ENCODE assay signal across 8 mouse cellular contexts in the genomic region with DNA sequence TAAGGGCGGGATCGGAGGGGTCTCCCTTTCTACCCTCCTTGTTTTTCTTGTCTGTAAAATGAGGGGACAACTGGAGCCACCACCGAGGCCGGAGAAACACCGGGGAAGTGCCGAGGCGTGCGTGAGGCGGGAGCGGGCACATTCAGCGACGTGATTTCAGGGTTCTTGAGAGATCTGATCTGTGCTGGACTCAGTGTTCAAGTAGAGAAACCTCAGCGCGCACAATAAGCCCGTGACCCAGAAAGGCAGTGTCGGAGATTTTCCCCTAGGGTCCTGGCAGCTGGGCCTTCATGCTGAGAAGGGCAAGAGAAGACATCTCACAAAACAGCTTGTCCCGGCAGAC. TPM values are rescaled to one million over a fixed set of nuclear protein-coding genes. Genes with fewer than 3 reads are reported as not detected.
A peak's percentile ranks its signal among the peaks of the same experiment; 100 is the strongest.
DNase-seq lines count a peak whose midpoint lies in the region; ATAC-seq and TF ChIP-seq lines count a peak whose summit lies in the region.

No protein-coding gene starts in this region.

- no peak for ATAC-seq in heart, embryonic 11.5 days (replicated peaks; ENCODE audit: insufficient number of reproducible peaks, low FRiP score, low TSS enrichment)
- peak; percentile 15; the same call in 1 of the 2 replicates for ATAC-seq in granulocyte monocyte progenitor cell, adult 5-6 weeks (replicated peaks; ENCODE audit: poor library complexity, severe bottlenecking)
- ATAC-seq in liver, embryonic 13.5 days (ENCODE audit: low read depth), result peak; percentile 54
- peak; percentile 22; the same call in 1 of the 2 replicates for ATAC-seq in stomach, postnatal 0 days (ENCODE audit: low FRiP score, low TSS enrichment)

- TF ChIP-seq RAD21 in MEL (IDR thresholded peaks at IDR 0.05; ENCODE audit: low read depth, low read length), result no peak

- DNase-seq in heart, adult 9 months (ENCODE audit: low spot score in 2 of 2), result no peak
- DNase-seq in MEL (ENCODE audit: low read depth, low spot score), result no peak
- DNase-seq in liver, embryonic 13.5 days, result no peak
- DNase-seq in stomach, postnatal 0 days (ENCODE audit: low spot score), result no peak
- DNase-seq in left cerebral cortex, postnatal 4 days, result no peak
- no peak for DNase-seq in cerebellum, postnatal 36 days

- WGBS in heart, embryonic 11.5 days (ENCODE audit: insufficient replicate concordance), result under 1% methylated on average over 17 of the region's 17 CpGs
- under 1% methylated on average over 17 of the region's 17 CpGs for WGBS in liver, embryonic 13.5 days (ENCODE audit: insufficient replicate concordance)
- 0% methylated on average over 17 of the region's 17 CpGs for WGBS in stomach, postnatal 0 days

- peaks cover 16% of the 10 kb centered on the region for H3K79me2 ChIP-seq in MEL (ENCODE audit: control insufficient read depth, insufficient read depth, low read length, poor library complexity)

- H3K4me2 ChIP-seq in heart, embryonic 11.5 days, result peak overlapping the region; percentile 96
- H3K4me2 ChIP-seq in liver, embryonic 13.5 days, result peak overlapping the region; percentile 88
- peak overlapping the region; percentile 81 for H3K4me2 ChIP-seq in stomach, postnatal 0 days (replicated peaks; ENCODE audit: low read depth)

- H3K9ac ChIP-seq in heart, embryonic 11.5 days (ENCODE audit: low read depth, low read length), result peak overlapping the region; percentile 86
- peak overlapping the region; percentile 87 for H3K9ac ChIP-seq in MEL (ENCODE audit: control insufficient read depth, low read depth, low read length, poor library complexity, severe bottlenecking)
- H3K9ac ChIP-seq in liver, embryonic 13.5 days, result peak overlapping the region; percentile 85
- H3K9ac ChIP-seq in stomach, postnatal 0 days (ENCODE audit: low read length), result peak overlapping the region; percentile 85

- peak overlapping the region; percentile 86 for H3K4me3 ChIP-seq in heart, embryonic 11.5 days (ENCODE audit: low read depth, low read length)
- H3K4me3 ChIP-seq in MEL (ENCODE audit: control insufficient read depth in 1 of 2, insufficient read depth in 1 of 2, low read depth in 2 of 2, low read length in 2 of 2), result peak overlapping the region; percentile 71 to 90
- H3K4me3 ChIP-seq in liver, embryonic 13.5 days (replicated peaks), result peak overlapping the region; percentile 80
- peak overlapping the region; percentile 53 for H3K4me3 ChIP-seq in stomach, postnatal 0 days (ENCODE audit: low read depth, low read length)

- H3K4me1 ChIP-seq in heart, embryonic 11.5 days (ENCODE audit: control insufficient read depth, insufficient read depth, low read length), result peaks cover 10% of the 10 kb centered on the region
- H3K4me1 ChIP-seq in MEL (ENCODE audit: control insufficient read depth in 1 of 2, insufficient read depth in 2 of 2, low read length in 2 of 2), result peaks cover 0 to 12% of the 10 kb centered on the region in 2 experiments; a peak in 3 of 4 replicates
- H3K4me1 ChIP-seq in liver, embryonic 13.5 days (replicated peaks), result peaks cover 23% of the 10 kb centered on the region
- 0 out of 2 replicates have a peak, but pooled peaks cover 4% of the 10 kb centered on the region for H3K4me1 ChIP-seq in stomach, postnatal 0 days (replicated peaks; ENCODE audit: control insufficient read depth, insufficient read depth)

- no peaks in the 10 kb centered on the region for H3K27me3 ChIP-seq in heart, embryonic 11.5 days (ENCODE audit: control insufficient read depth, insufficient read depth, low read length)
- H3K27me3 ChIP-seq in MEL (ENCODE audit: control insufficient read depth in 1 of 2, insufficient read depth in 2 of 2, low read length in 2 of 2), result no peaks in the 10 kb centered on the region
- no peaks in the 10 kb centered on the region for H3K27me3 ChIP-seq in liver, embryonic 13.5 days
- no peaks in the 10 kb centered on the region for H3K27me3 ChIP-seq in stomach, postnatal 0 days (ENCODE audit: control insufficient read depth, insufficient read depth, low read length)

- peaks cover 8% of the 10 kb centered on the region for H3K36me3 ChIP-seq in heart, embryonic 11.5 days (ENCODE audit: control insufficient read depth, insufficient read depth, low read length)
- H3K36me3 ChIP-seq in MEL (ENCODE audit: control insufficient read depth in 1 of 2, insufficient read depth in 2 of 2, low read length in 2 of 2), result peaks cover 3 to 10% of the 10 kb centered on the region in 2 experiments; a peak in 2 of 4 replicates
- peaks cover 38% of the 10 kb centered on the region for H3K36me3 ChIP-seq in liver, embryonic 13.5 days
- peaks cover 11% of the 10 kb centered on the region for H3K36me3 ChIP-seq in stomach, postnatal 0 days (ENCODE audit: control insufficient read depth, insufficient read depth, low read length)

- H3K9me3 ChIP-seq in heart, embryonic 11.5 days (replicated peaks; ENCODE audit: control insufficient read depth, low read length), result no peaks in the 10 kb centered on the region
- H3K9me3 ChIP-seq in MEL (replicated peaks; ENCODE audit: insufficient read depth, low read length), result no peaks in the 10 kb centered on the region
- no peaks in the 10 kb centered on the region for H3K9me3 ChIP-seq in liver, embryonic 13.5 days (replicated peaks)
- no peaks in the 10 kb centered on the region for H3K9me3 ChIP-seq in stomach, postnatal 0 days (ENCODE audit: control insufficient read depth, low read length)

- TF ChIP-seq CTCF in MEL (IDR thresholded peaks at IDR 0.05 in 2 of 3, conservative IDR thresholded peaks at IDR 0.05 in 1 of 3; ENCODE audit: control insufficient read depth in 1 of 3, insufficient read depth in 1 of 3, low read depth in 2 of 3, low read length in 3 of 3, poor library complexity in 1 of 3, severe bottlenecking in 1 of 3), result no peak
- no peak for TF ChIP-seq CTCF in stomach, postnatal 0 days (IDR thresholded peaks at IDR 0.05; ENCODE audit: low read depth)

- peak overlapping the region; percentile 41; the same call in 1 of the 2 replicates for H3K27ac ChIP-seq in heart, embryonic 11.5 days (ENCODE audit: low read depth, low read length)
- H3K27ac ChIP-seq in MEL (ENCODE audit: control insufficient read depth, low read depth, low read length), result peak overlapping the region; percentile 73
- peak overlapping the region; percentile 59 for H3K27ac ChIP-seq in liver, embryonic 13.5 days
- H3K27ac ChIP-seq in stomach, postnatal 0 days (replicated peaks), result peak overlapping the region; percentile 72

- intact Hi-C loops in left cerebral cortex, postnatal 4 days (cut with DNase I), result loop anchor here (10.0 kb wide), 1 partner anchor 90 kb away; no protein-coding TSS in a partner anchor

- TF ChIP-seq POLR2A in MEL (IDR thresholded peaks at IDR 0.05; ENCODE audit: control insufficient read depth in 1 of 2, insufficient read depth in 1 of 2, low read depth in 1 of 2, low read length in 2 of 2, poor library complexity in 1 of 2), result no peak

- no peak for TF ChIP-seq EP300 in MEL (IDR thresholded peaks at IDR 0.05; ENCODE audit: low read depth in 1 of 2, low read length in 2 of 2)
- TF ChIP-seq EP300 in stomach, postnatal 0 days (optimal IDR thresholded peaks at IDR 0.05), result no peak

RNA-seq across cellular contexts. Expression of gene Drg2, which starts 0.3 kb away (rescaled TPM):
- 78.5 and 85.9 TPM in 2 replicates for polyA plus RNA-seq in heart, embryonic 11.5 days (2014; fragmentation: Nextera tagmentation; extraction: Ambion mirVana)
- 133 and 140 TPM in 2 replicates for total RNA-seq in MEL (2012; rRNA removed)
- 100 to 1,000 TPM; 121 to 214 TPM for polyA plus RNA-seq in MEL (2012; ENCODE audit: insufficient read depth in 1 of 2, insufficient read length in 2 of 2, low read depth in 1 of 2, low replicate concordance in 2 of 2, missing spikeins in 1 of 2)
- total RNA-seq in granulocyte monocyte progenitor cell, adult 5-6 weeks (2014; fragmentation: Nextera tagmentation), result 49.1 and 60.9 TPM in 2 replicates
- 73.4 and 76.4 TPM in 2 replicates for total RNA-seq in granulocyte monocyte progenitor cell, adult 5-6 weeks (2017)
- 47.6 and 52.3 TPM in 2 replicates for polyA plus RNA-seq in liver, embryonic 13.5 days (2015; fragmentation: Nextera tagmentation; extraction: Ambion mirVana)
- polyA plus RNA-seq in stomach, postnatal 0 days (2015; fragmentation: Nextera tagmentation; extraction: Ambion mirVana), result 47.2 and 50.2 TPM in 2 replicates
- total RNA-seq in left cerebral cortex, postnatal 4 days (2021), result 10 to 100 TPM; 72.1 to 72.3 TPM

RNA-seq across cellular contexts. Expression of gene Myo15, which starts 14.4 kb away (rescaled TPM):
- polyA plus RNA-seq in heart, embryonic 11.5 days (2014; fragmentation: Nextera tagmentation; extraction: Ambion mirVana), result 0.11 and 0.23 TPM in 2 replicates
- 0.03 and 0.04 TPM in 2 replicates for total RNA-seq in MEL (2012; rRNA removed)
- polyA plus RNA-seq in MEL (2012; ENCODE audit: insufficient read depth in 1 of 2, insufficient read length in 2 of 2, low read depth in 1 of 2, low replicate concordance in 2 of 2, missing spikeins in 1 of 2), result under 1 TPM in 1 of 2 experiments, not detected in 1; 0.07 TPM
- not detected in 2 replicates for total RNA-seq in granulocyte monocyte progenitor cell, adult 5-6 weeks (2014; fragmentation: Nextera tagmentation)
- total RNA-seq in granulocyte monocyte progenitor cell, adult 5-6 weeks (2017), result 0.30 TPM in 1 of 2 replicates, not detected in the other
- 0.16 and 0.21 TPM in 2 replicates for polyA plus RNA-seq in liver, embryonic 13.5 days (2015; fragmentation: Nextera tagmentation; extraction: Ambion mirVana)
- 0.02 and 0.08 TPM in 2 replicates for polyA plus RNA-seq in stomach, postnatal 0 days (2015; fragmentation: Nextera tagmentation; extraction: Ambion mirVana)
- under 1 TPM; 0.10 to 0.14 TPM for total RNA-seq in left cerebral cortex, postnatal 4 days (2021)

RNA-seq across cellular contexts. Expression of gene Atpaf2, which starts 36.5 kb away (rescaled TPM):
- polyA plus RNA-seq in heart, embryonic 11.5 days (2014; fragmentation: Nextera tagmentation; extraction: Ambion mirVana), result 52.2 and 52.9 TPM in 2 replicates
- total RNA-seq in MEL (2012; rRNA removed), result 82.6 and 84.7 TPM in 2 replicates
- polyA plus RNA-seq in MEL (2012; ENCODE audit: insufficient read depth in 1 of 2, insufficient read length in 2 of 2, low read depth in 1 of 2, low replicate concordance in 2 of 2, missing spikeins in 1 of 2), result 100 to 1,000 TPM in 1 of 2 experiments, not detected in 1; 102 TPM
- 26.8 and 31.7 TPM in 2 replicates for total RNA-seq in granulocyte monocyte progenitor cell, adult 5-6 weeks (2014; fragmentation: Nextera tagmentation)
- 49.5 and 52.1 TPM in 2 replicates for total RNA-seq in granulocyte monocyte progenitor cell, adult 5-6 weeks (2017)
- 43.5 and 44.0 TPM in 2 replicates for polyA plus RNA-seq in liver, embryonic 13.5 days (2015; fragmentation: Nextera tagmentation; extraction: Ambion mirVana)
- polyA plus RNA-seq in stomach, postnatal 0 days (2015; fragmentation: Nextera tagmentation; extraction: Ambion mirVana), result 30.5 and 30.7 TPM in 2 replicates
- 10 to 100 TPM; 28.9 to 30.5 TPM for total RNA-seq in left cerebral cortex, postnatal 4 days (2021)

RNA-seq across cellular contexts. Expression of gene Gid4, which starts 37.8 kb away (rescaled TPM):
- polyA plus RNA-seq in heart, embryonic 11.5 days (2014; fragmentation: Nextera tagmentation; extraction: Ambion mirVana), result 19.3 and 21.2 TPM in 2 replicates
- 25.2 and 28.6 TPM in 2 replicates for total RNA-seq in MEL (2012; rRNA removed)
- polyA plus RNA-seq in MEL (2012; ENCODE audit: insufficient read depth in 1 of 2, insufficient read length in 2 of 2, low read depth in 1 of 2, low replicate concordance in 2 of 2, missing spikeins in 1 of 2), result 100 to 1,000 TPM in 1 of 2 experiments, 10 to 100 TPM in 1; 25.3 to 114 TPM
- 22.3 and 25.4 TPM in 2 replicates for total RNA-seq in granulocyte monocyte progenitor cell, adult 5-6 weeks (2014; fragmentation: Nextera tagmentation)
- 28.5 and 29.5 TPM in 2 replicates for total RNA-seq in granulocyte monocyte progenitor cell, adult 5-6 weeks (2017)
- 9.9 and 12.8 TPM in 2 replicates for polyA plus RNA-seq in liver, embryonic 13.5 days (2015; fragmentation: Nextera tagmentation; extraction: Ambion mirVana)
- 10.9 and 12.0 TPM in 2 replicates for polyA plus RNA-seq in stomach, postnatal 0 days (2015; fragmentation: Nextera tagmentation; extraction: Ambion mirVana)
- total RNA-seq in left cerebral cortex, postnatal 4 days (2021), result 10 to 100 TPM; 37.8 to 38.4 TPM
